Comparison of ENCODE assay signal across 9 mouse cellular contexts in genomic region chr17:87200721-87201242, GRCm38 (mm10).
DNase-seq lines count a peak whose midpoint lies in the region; ATAC-seq and TF ChIP-seq lines count a peak whose summit lies in the region.
"Had no signal": no experiment of that assay in that cellular context is flagged by ENCODE, and none has a peak within 500 bp of the region (broad histone marks: within the 10 kb centered on the region; RNA-seq: fewer than 3 reads in every experiment).

No protein-coding gene starts in this region.

- H3K4me1 ChIP-seq in forebrain, embryonic 12.5 days: peaks cover 14% of the 10 kb centered on the region
- peaks cover 13% of the 10 kb centered on the region for H3K4me1 ChIP-seq in hindbrain, embryonic 14.5 days (replicated peaks; ENCODE audit: control insufficient read depth, insufficient read depth, low read length)
- peaks cover 35% of the 10 kb centered on the region for H3K4me1 ChIP-seq in limb, embryonic 10.5 days

- no peaks in the 10 kb centered on the region for H3K9me3 ChIP-seq in forebrain, embryonic 12.5 days
- no peaks in the 10 kb centered on the region for H3K9me3 ChIP-seq in hindbrain, embryonic 14.5 days (ENCODE audit: control insufficient read depth, low read length)
- no peaks in the 10 kb centered on the region for H3K9me3 ChIP-seq in limb, embryonic 10.5 days (replicated peaks)
- H3K9me3 ChIP-seq: G1E had no signal

- TF ChIP-seq POLR2A in myocyte (IDR thresholded peaks at IDR 0.05; ENCODE audit: insufficient read length, low read depth): no peak

- peak overlapping the region; percentile 36; the same call in 1 of the 2 replicates for H3K27ac ChIP-seq in forebrain, embryonic 12.5 days
- H3K27ac ChIP-seq in hindbrain, embryonic 14.5 days: no peak overlapping the region
- H3K27ac ChIP-seq in limb, embryonic 10.5 days: peak overlapping the region; percentile 58

- intact Hi-C loops in left cerebral cortex, postnatal 10 days (cut with DNase I): no loop called here
- intact Hi-C loops in left cerebral cortex, postnatal 36 days (cut with DNase I): no loop called here

- WGBS in forebrain, embryonic 12.5 days: 70% methylated on average over 3 of the region's 3 CpGs
- 68% methylated on average over 3 of the region's 3 CpGs for WGBS in hindbrain, embryonic 14.5 days
- 92% methylated on average over 3 of the region's 3 CpGs for WGBS in limb, embryonic 10.5 days

- no peak overlapping the region for H3K4me3 ChIP-seq in forebrain, embryonic 12.5 days (replicated peaks)
- no peak overlapping the region for H3K4me3 ChIP-seq in hindbrain, embryonic 14.5 days (replicated peaks; ENCODE audit: low read length)
- H3K4me3 ChIP-seq in limb, embryonic 10.5 days: no peak overlapping the region
- no peak overlapping the region for H3K4me3 ChIP-seq in myocyte

- no peaks in the 10 kb centered on the region for H3K79me2 ChIP-seq in myocyte (ENCODE audit: control insufficient read depth, insufficient read depth)

- no peak overlapping the region for H3K4me2 ChIP-seq in forebrain, embryonic 12.5 days
- H3K4me2 ChIP-seq in hindbrain, embryonic 14.5 days (replicated peaks): no peak overlapping the region
- H3K4me2 ChIP-seq in myocyte (ENCODE audit: low read depth): peak overlapping the region; percentile 31

- H3K36me3 ChIP-seq in forebrain, embryonic 12.5 days (replicated peaks): no peaks in the 10 kb centered on the region
- no peaks in the 10 kb centered on the region for H3K36me3 ChIP-seq in hindbrain, embryonic 14.5 days (replicated peaks; ENCODE audit: control insufficient read depth, insufficient read depth)
- no peaks in the 10 kb centered on the region for H3K36me3 ChIP-seq in limb, embryonic 10.5 days
- H3K36me3 ChIP-seq in myocyte (ENCODE audit: control insufficient read depth, insufficient read depth): no peaks in the 10 kb centered on the region
- H3K36me3 ChIP-seq: G1E had no signal

- no peak for ATAC-seq in forebrain, embryonic 12.5 days (ENCODE audit: low FRiP score)
- peak; percentile 75; the same call in 1 of the 2 replicates for ATAC-seq in hindbrain, embryonic 14.5 days (ENCODE audit: low FRiP score)

- H3ac ChIP-seq in myocyte (ENCODE audit: control insufficient read depth, insufficient read length): no peak overlapping the region

- peak; percentile 12 to 58 for DNase-seq in left cerebral cortex, postnatal 10 days (ENCODE audit: extremely low spot score in 1 of 2, low spot score in 2 of 2)
- DNase-seq in left cerebral cortex, postnatal 36 days (ENCODE audit: low spot score in 2 of 2): no peak
- DNase-seq in adrenal gland, adult 8-10 months: peak; percentile 68
- DNase-seq in hindbrain, embryonic 14.5 days (ENCODE audit: low spot score): peak; percentile 79
- no peak for DNase-seq in limb, embryonic 10.5 days (ENCODE audit: low spot score)
- DNase-seq in yolk sac, embryonic 10.5 days (ENCODE audit: low spot score): no peak

- H3K27me3 ChIP-seq in forebrain, embryonic 12.5 days: no peaks in the 10 kb centered on the region
- H3K27me3 ChIP-seq in hindbrain, embryonic 14.5 days (ENCODE audit: control insufficient read depth, insufficient read depth, low read length): no peaks in the 10 kb centered on the region
- no peaks in the 10 kb centered on the region for H3K27me3 ChIP-seq in limb, embryonic 10.5 days (ENCODE audit: low read depth, poor library complexity, severe bottlenecking)
- no peaks in the 10 kb centered on the region for H3K27me3 ChIP-seq in myocyte (ENCODE audit: control insufficient read depth, insufficient read depth, insufficient read length)

- H3K9ac ChIP-seq in forebrain, embryonic 12.5 days: no peak overlapping the region
- no peak overlapping the region for H3K9ac ChIP-seq in hindbrain, embryonic 14.5 days

TF ChIP-seq in myocyte, 11 proteins besides CTCF, POLR2A, EP300 and RAD21:
- peak; percentile 20 for TF ChIP-seq USF1 (IDR thresholded peaks at IDR 0.05; ENCODE audit: low read depth)
- TF ChIP-seq TCF12 (IDR thresholded peaks at IDR 0.05; ENCODE audit: insufficient read depth, poor library complexity, severe bottlenecking): no peak

Comparison
In these comparisons a context has a peak if more than half of its experiments do, and no peak if none do; other contexts are left out.
1. DNase-seq: peak in left cerebral cortex, postnatal 10 days (2 of 2), adrenal gland, adult 8-10 months (single experiment) and hindbrain, embryonic 14.5 days (single experiment); none in left cerebral cortex, postnatal 36 days (0 of 2), limb, embryonic 10.5 days (single experiment) and yolk sac, embryonic 10.5 days (single experiment).